ENCODE assay signal across 9 mouse cellular contexts in genomic region chr5:104407541-104408231, GRCm38 (mm10). TPM values are rescaled to one million over a fixed set of nuclear protein-coding genes. Genes with fewer than 3 reads are reported as not detected.
DNase-seq lines count a peak whose midpoint lies in the region; TF ChIP-seq lines count a peak whose summit lies in the region.
"Had no signal": no experiment of that assay in that cellular context is flagged by ENCODE, and none has a peak within 500 bp of the region (broad histone marks: within the 10 kb centered on the region; RNA-seq: fewer than 3 reads in every experiment).

No protein-coding gene starts in this region.

- no peak for TF ChIP-seq POLR2A in olfactory bulb, adult 2 months (IDR thresholded peaks at IDR 0.05; ENCODE audit: insufficient read depth, low read depth, low read length)

- 53% methylated on average over 2 of the region's 2 CpGs for WGBS in olfactory bulb, adult 2 months

- H3K4me1 ChIP-seq in olfactory bulb, adult 2 months (ENCODE audit: control insufficient read depth, insufficient read depth, low read length) = peaks cover 4% of the 10 kb centered on the region

- no peak overlapping the region for H3K4me3 ChIP-seq in layer of hippocampus, adult 2 months
- no peak overlapping the region for H3K4me3 ChIP-seq in olfactory bulb, adult 2 months (ENCODE audit: insufficient read depth, low read depth, low read length)

- peak; percentile 22 for DNase-seq in adrenal gland, adult 2 months
- DNase-seq in adrenal gland, adult 8-10 months = no peak
- peak in 1 of 2 experiments; percentile 3 for DNase-seq in layer of hippocampus, adult 2 months (ENCODE audit: low spot score in 2 of 2)
- no peak for DNase-seq in layer of hippocampus, adult 9-11 months
- peak; percentile 87 for DNase-seq in fibroblast of lung, adult 2 months (ENCODE audit: low read depth)
- DNase-seq in embryo, embryonic 10 days (ENCODE audit: low spot score) = no peak
- DNase-seq in heart, adult 11 months = no peak
- DNase-seq: cerebellum, postnatal 14 days had no signal

- H3K27ac ChIP-seq in layer of hippocampus, adult 2 months = peak overlapping the region; percentile 61; the same call in 1 of the 2 replicates
- 0 out of 2 replicates have a peak overlapping the region, but pooled peaks have one; percentile 58 for H3K27ac ChIP-seq in olfactory bulb, adult 2 months (ENCODE audit: insufficient read depth, low read depth, low read length)

- TF ChIP-seq CTCF in layer of hippocampus, adult 2 months (conservative IDR thresholded peaks at IDR 0.05) = no peak
- no peak for TF ChIP-seq CTCF in olfactory bulb, adult 2 months (IDR thresholded peaks at IDR 0.05; ENCODE audit: insufficient read depth, low read depth, low read length)

RNA-seq across cellular contexts. Expression of gene Spp1, which starts 27.2 kb away (rescaled TPM):
- 100 to 1,000 TPM; 175 to 300 TPM for total RNA-seq in adrenal gland, adult 2 months (2021)
- 12.6 and 26.8 TPM in 2 replicates for polyA plus RNA-seq in adrenal gland, adult 2 months (2012; rRNA removed)
- 100 to 1,000 TPM in 2 of 4 experiments, 10 to 100 TPM in 2; 14.1 to 367 (median 92.9) TPM for total RNA-seq in adrenal gland, adult 8-10 months (2022)
- 1 to 10 TPM; 3.7 to 3.8 TPM for total RNA-seq in layer of hippocampus, adult 2 months (2021)
- polyA plus RNA-seq in olfactory bulb, adult 2 months (2012; ENCODE audit: insufficient read depth, insufficient read length, low replicate concordance, missing spikeins) = not detected in 2 replicates

RNA-seq across cellular contexts. Expression of gene Pkd2, which starts 51.6 kb away (rescaled TPM):
- 10 to 100 TPM; 33.0 to 44.4 TPM for total RNA-seq in adrenal gland, adult 2 months (2021)
- polyA plus RNA-seq in adrenal gland, adult 2 months (2012; rRNA removed) = 21.9 and 33.1 TPM in 2 replicates
- total RNA-seq in adrenal gland, adult 8-10 months (2022) = 10 to 100 TPM; 44.1 to 68.0 (median 53.9) TPM
- 10 to 100 TPM; 33.2 to 38.8 TPM for total RNA-seq in layer of hippocampus, adult 2 months (2021)
- polyA plus RNA-seq in olfactory bulb, adult 2 months (2012; ENCODE audit: insufficient read depth, insufficient read length, low replicate concordance, missing spikeins) = not detected in 2 replicates

Comparison
In these comparisons a context has a peak if more than half of its experiments do, and no peak if none do; other contexts are left out.
1. DNase-seq: peak in adrenal gland, adult 2 months (single experiment) and fibroblast of lung, adult 2 months (single experiment); none in adrenal gland, adult 8-10 months (single experiment), layer of hippocampus, adult 9-11 months (single experiment), embryo, embryonic 10 days (single experiment) and heart, adult 11 months (single experiment).